Mouse (Mus musculus) midbrain, embryonic 11.5 days (tissue): Measurements from ENCODE around the gene Ap3m1. TPM values are rescaled to one million over a fixed set of nuclear protein-coding genes. Genes with fewer than 3 reads are reported as not detected.
"Not testable (repeated sequence)": the region's sequence is repeated elsewhere in the genome, so short reads cannot be mapped to it uniquely, and the experiment has no call there.

Experiments
- ATAC-seq: fragments of 200-750 bp; cut with Nextera tagmentation; 2 replicates; pipeline ENCODE4 v1.8.0; 2017; ENCODE audit warnings: moderate TSS enrichment, moderate library complexity; ENCODE audit not compliant: low FRiP score
- DNase-seq: peaks from one replicate; pipeline ENCODE4 v3.0.0; 2015; ENCODE audit warnings: low spot score; ENCODE audit errors: missing footprints
- H3K27ac ChIP-seq: fragments of 300-500 bp; sonication (generic); 2 replicates; pipeline ENCODE4 v1.5.1; 2014; ENCODE audit warnings: low read depth, low read length
- H3K27me3 ChIP-seq: fragments of 300-500 bp; sonication (generic); 2 replicates; pipeline ENCODE4 v1.6.1; 2014; ENCODE audit warnings: mild to moderate bottlenecking, low read length, moderate library complexity, mixed read lengths; ENCODE audit not compliant: control insufficient read depth, insufficient read depth
- H3K36me3 ChIP-seq: fragments of 300-500 bp; sonication (generic); 2 replicates; pipeline ENCODE4 v1.6.1; 2014; ENCODE audit warnings: mild to moderate bottlenecking, low read length, moderate library complexity, mixed read lengths; ENCODE audit not compliant: control insufficient read depth, insufficient read depth
- H3K4me1 ChIP-seq: fragments of 300-500 bp; sonication (generic); 2 replicates; pipeline ENCODE4 v1.6.1; 2014; ENCODE audit warnings: low read length; ENCODE audit not compliant: control insufficient read depth, insufficient read depth
- H3K4me2 ChIP-seq: fragments of 300-500 bp; sonication (generic); 2 replicates; pipeline ENCODE4 v1.6.1; 2014; ENCODE audit warnings: mild to moderate bottlenecking, moderate library complexity
- H3K4me3 ChIP-seq: fragments of 300-500 bp; sonication (generic); 2 replicates; pipeline ENCODE4 v1.5.1; 2014; ENCODE audit warnings: low read depth, low read length
- H3K9ac ChIP-seq: fragments of 300-500 bp; sonication (generic); 2 replicates; pipeline ENCODE4 v1.6.1; 2014; ENCODE audit warnings: low read length
- H3K9me3 ChIP-seq: fragments of 300-500 bp; sonication (generic); 2 replicates; pipeline ENCODE4 v1.6.1; 2016; ENCODE audit warnings: low read length; ENCODE audit not compliant: control insufficient read depth
- WGBS: fragments of 180-500 bp; shearing (Covaris S2); extraction: QIAGEN DNeasy Blood & Tissue Kit; methylation state at CpG from one replicate; pipeline ENCODE4 v1.1.7; 2014; 5-methylcytosine and 5-hydroxymethylcytosine counted together
- polyA plus RNA-seq: library from polyadenylated mRNA; unstranded; fragments of >200 nt; fragmentation: Nextera tagmentation; extraction: Ambion mirVana; gene quantifications from 2 replicates; pipeline ENCODE4 v1.2.1, GENCODE M21; 2014

Gene Ap3m1
- 143 and 159 TPM in 2 replicates for polyA plus RNA-seq

GRCm38 (mm10) chr14:21052112-21052780 lies at the start of gene Ap3m1, which contains the start of gene Adk:
Gene Ap3m1, minus strand, starts transcription at chr14:21052508.
Gene Adk, plus strand, starts transcription at chr14:21052574.
- ATAC-seq = peak; percentile 98
- H3K9me3 ChIP-seq = no peaks in the 10 kb centered on the region
- H3K27me3 ChIP-seq = no peaks in the 10 kb centered on the region
- under 1% methylated on average over 44 of the region's 48 CpGs for WGBS
- peak within 1 kb of the TSS; percentile 85 for H3K4me3 ChIP-seq
- DNase-seq = peak; percentile 100
- H3K4me1 ChIP-seq = peaks cover 4% of the 10 kb centered on the region; the same call in 1 of the 2 replicates
- peak within 1 kb of the TSS; percentile 82 for H3K9ac ChIP-seq
- no peaks in the 10 kb centered on the region for H3K36me3 ChIP-seq
- peak within 1 kb of the TSS; percentile 78 for H3K27ac ChIP-seq
- peak within 1 kb of the TSS; percentile 96 for H3K4me2 ChIP-seq

GRCm38 (mm10) chr14:21101562-21101961 lies 49.3 kb upstream of the Ap3m1 start:
- Histone ChIP-seq H3K9ac (no peak overlapping the region), H3K4me3 (no peak overlapping the region), H3K4me1 (no peaks in the 10 kb centered on the region), H3K27ac (no peak overlapping the region), H3K36me3 (no peaks in the 10 kb centered on the region), H3K27me3 (no peaks in the 10 kb centered on the region), H3K9me3 (no peaks in the 10 kb centered on the region), H3K4me2 (no peak overlapping the region)
- 66% methylated on average over 7 of the region's 7 CpGs for WGBS
- ATAC-seq (no peak), DNase-seq (no peak)

- Histone ChIP-seq H3K36me3 (no peaks in the 10 kb centered on the region), H3K4me3 (no peak overlapping the region), H3K27me3 (no peaks in the 10 kb centered on the region), H3K4me1 (no peaks in the 10 kb centered on the region), H3K4me2 (no peak overlapping the region), H3K9ac (no peak overlapping the region), H3K27ac (no peak overlapping the region), H3K9me3 (no peaks in the 10 kb centered on the region)
- no peak for ATAC-seq
- 90% methylated on average over 2 of the region's 2 CpGs for WGBS
- no peak for DNase-seq
Observed at GRCm38 (mm10) chr14:21100876-21101275, 48.6 kb upstream of the Ap3m1 start.

GRCm38 (mm10) chr14:21099371-21099770 lies 47.1 kb upstream of the Ap3m1 start:
- H3K9me3 ChIP-seq = no peaks in the 10 kb centered on the region
- no peaks in the 10 kb centered on the region for H3K27me3 ChIP-seq
- H3K4me2 ChIP-seq = no peak overlapping the region
- no peaks in the 10 kb centered on the region for H3K4me1 ChIP-seq
- H3K27ac ChIP-seq = no peak overlapping the region
- no peak overlapping the region for H3K4me3 ChIP-seq
- H3K9ac ChIP-seq = no peak overlapping the region
- WGBS = 88% methylated on average over 7 of the region's 7 CpGs
- ATAC-seq = no peak
- no peaks in the 10 kb centered on the region for H3K36me3 ChIP-seq
- DNase-seq = no peak

GRCm38 (mm10) chr14:21096689-21097088 lies 44.4 kb upstream of the Ap3m1 start:
- H3K9me3 ChIP-seq = no peaks in the 10 kb centered on the region
- WGBS = 91% methylated on average over 4 of the region's 4 CpGs

GRCm38 (mm10) chr14:21096279-21096678 lies 44.0 kb upstream of the Ap3m1 start:
- no peak overlapping the region for H3K4me2 ChIP-seq
- no peak overlapping the region for H3K27ac ChIP-seq
- H3K27me3 ChIP-seq = no peaks in the 10 kb centered on the region
- H3K9ac ChIP-seq = no peak overlapping the region
- H3K36me3 ChIP-seq = no peaks in the 10 kb centered on the region
- H3K9me3 ChIP-seq = no peaks in the 10 kb centered on the region
- H3K4me1 ChIP-seq = no peaks in the 10 kb centered on the region
- H3K4me3 ChIP-seq = no peak overlapping the region
- no peak for DNase-seq
- no peak for ATAC-seq

More at GRCm38 (mm10) chr14:21096689-21097088, 44.4 kb upstream of the Ap3m1 start:
- no peak overlapping the region for H3K27ac ChIP-seq
- DNase-seq = no peak
- no peak for ATAC-seq
- H3K27me3 ChIP-seq = no peaks in the 10 kb centered on the region
- no peak overlapping the region for H3K4me2 ChIP-seq
- H3K4me3 ChIP-seq = no peak overlapping the region
- no peaks in the 10 kb centered on the region for H3K4me1 ChIP-seq
- H3K36me3 ChIP-seq = no peaks in the 10 kb centered on the region
- no peak overlapping the region for H3K9ac ChIP-seq

GRCm38 (mm10) chr14:21094161-21094560 lies 41.9 kb upstream of the Ap3m1 start:
- H3K27ac ChIP-seq, ATAC-seq, DNase-seq, H3K27me3 ChIP-seq, H3K9me3 ChIP-seq, H3K4me3 ChIP-seq, H3K4me2 ChIP-seq, H3K9ac ChIP-seq, H3K4me1 ChIP-seq, H3K36me3 ChIP-seq: not testable (repeated sequence)

GRCm38 (mm10) chr14:21090930-21091486 lies 38.7 kb upstream of the Ap3m1 start:
- Histone ChIP-seq H3K9me3 (no peaks in the 10 kb centered on the region), H3K27me3 (no peaks in the 10 kb centered on the region), H3K4me1 (no peaks in the 10 kb centered on the region), H3K27ac (no peak overlapping the region), H3K4me2 (no peak overlapping the region), H3K9ac (no peak overlapping the region), H3K36me3 (no peaks in the 10 kb centered on the region), H3K4me3 (no peak overlapping the region)
- DNase-seq (no peak), ATAC-seq (no peak)
- 94% methylated on average over 3 of the region's 3 CpGs for WGBS

GRCm38 (mm10) chr14:21090400-21090799 lies 38.1 kb upstream of the Ap3m1 start:
- Histone ChIP-seq H3K4me3 (no peak overlapping the region), H3K27ac (no peak overlapping the region), H3K9ac (no peak overlapping the region), H3K27me3 (no peaks in the 10 kb centered on the region), H3K4me2 (no peak overlapping the region), H3K4me1 (no peaks in the 10 kb centered on the region), H3K9me3 (no peaks in the 10 kb centered on the region), H3K36me3 (no peaks in the 10 kb centered on the region)
- no peak for ATAC-seq
- DNase-seq = no peak
- WGBS = 86% methylated on average over 3 of the region's 3 CpGs
